Mouse (Mus musculus) myocyte (in vitro differentiated cells): ENCODE data around the gene Pgm3. TPM values are rescaled to one million over a fixed set of nuclear protein-coding genes. Genes with fewer than 3 reads are reported as not detected.

Experiments
- H3K27me3 ChIP-seq: one replicate; pipeline ENCODE4 v1.6.1; 2011; ENCODE audit not compliant: control insufficient read depth, insufficient read depth, insufficient read length
- H3K36me3 ChIP-seq: one replicate; pipeline ENCODE4 v1.6.1; 2011; ENCODE audit not compliant: control insufficient read depth, insufficient read depth
- H3K4me2 ChIP-seq: one replicate; pipeline ENCODE4 v1.6.1; 2011; ENCODE audit warnings: low read depth, control low read depth
- H3K4me3 ChIP-seq: one replicate; pipeline ENCODE4 v1.5.1; 2011; ENCODE audit warnings: mild to moderate bottlenecking, control low read depth, moderate library complexity
- H3K79me2 ChIP-seq: one replicate; pipeline ENCODE4 v1.6.1; 2011; ENCODE audit not compliant: control insufficient read depth, insufficient read depth
- H3ac ChIP-seq: one replicate; pipeline ENCODE4 v1.6.1; 2011; ENCODE audit not compliant: control insufficient read depth, insufficient read length
- CEBPB ChIP-seq: IDR thresholded peaks from 2 replicates; pipeline ENCODE4 v1.6.1; 2011; ENCODE audit warnings: mild to moderate bottlenecking, moderate library complexity; ENCODE audit not compliant: poor library complexity, insufficient read depth, severe bottlenecking
- E2F4 ChIP-seq: IDR thresholded peaks from one replicate; pipeline ENCODE4 v1.6.1; 2011; ENCODE audit warnings: mild to moderate bottlenecking, control low read depth, moderate library complexity; ENCODE audit not compliant: insufficient read depth
- MAX ChIP-seq: IDR thresholded peaks from one replicate; pipeline ENCODE4 v1.6.1; 2011; ENCODE audit warnings: low read depth, mild to moderate bottlenecking, control low read depth
- MYOD1 ChIP-seq, 3 experiments: IDR thresholded peaks; one replicate each; pipeline ENCODE4 v1.6.1; 2011; ENCODE audit warnings: control low read depth in 2 of 3, low read depth in 2 of 3, mild to moderate bottlenecking in 2 of 3, moderate library complexity in 1 of 3; ENCODE audit not compliant: insufficient read length in 2 of 3, control insufficient read depth in 1 of 3
- MYOG ChIP-seq, 3 experiments: IDR thresholded peaks; one replicate each; pipeline ENCODE4 v1.6.1; 2011; ENCODE audit warnings: control low read depth in 2 of 3, low read depth in 2 of 3, mild to moderate bottlenecking in 2 of 3; ENCODE audit not compliant: insufficient read length in 2 of 3, control insufficient read depth in 1 of 3, insufficient read depth in 1 of 3
- POLR2A ChIP-seq: IDR thresholded peaks from one replicate; pipeline ENCODE4 v1.6.1; 2011; ENCODE audit warnings: low read depth, mild to moderate bottlenecking, control low read depth, moderate library complexity; ENCODE audit not compliant: insufficient read length
- POLR2AphosphoS2 ChIP-seq: IDR thresholded peaks from one replicate; pipeline ENCODE4 v1.6.1; 2011; ENCODE audit warnings: low read depth, control low read depth; ENCODE audit not compliant: insufficient read length
- REST ChIP-seq: IDR thresholded peaks from one replicate; pipeline ENCODE4 v1.6.1; 2011; ENCODE audit warnings: mild to moderate bottlenecking, control low read depth, moderate library complexity; ENCODE audit not compliant: insufficient read depth, insufficient read length
- SRF ChIP-seq: IDR thresholded peaks from one replicate; pipeline ENCODE4 v1.6.1; 2011; ENCODE audit warnings: low read depth; ENCODE audit not compliant: control insufficient read depth, insufficient read length
- TCF12 ChIP-seq: IDR thresholded peaks from one replicate; pipeline ENCODE4 v1.6.1; 2011; ENCODE audit warnings: mild to moderate bottlenecking, control low read depth; ENCODE audit not compliant: poor library complexity, insufficient read depth, severe bottlenecking
- TCF3 ChIP-seq: IDR thresholded peaks from one replicate; pipeline ENCODE4 v1.6.1; 2011; ENCODE audit warnings: low read depth, control low read depth; ENCODE audit not compliant: insufficient read length
- USF1 ChIP-seq: IDR thresholded peaks from one replicate; pipeline ENCODE4 v1.6.1; 2011; ENCODE audit warnings: low read depth, mild to moderate bottlenecking, control low read depth, moderate library complexity
- polyA plus RNA-seq: library from polyadenylated mRNA; unstranded; fragments of >200 nt; fragmentation: generic; extraction: Trizol; gene quantifications from one replicate; pipeline ENCODE4 v1.2.1, GENCODE M21; 2012; ENCODE audit warnings: missing spikeins

Pgm3 gene
- polyA plus RNA-seq, 1 experiment: 8.5 TPM

GRCm38 (mm10) chr9:86544559-86544958 is 27.1 kb downstream of the Pgm3 start:
- Histone ChIP-seq H3K4me3 (no peak overlapping the region), H3ac (no peak overlapping the region), H3K4me2 (no peak overlapping the region), H3K36me3 (peaks cover 37% of the 10 kb centered on the region), H3K79me2 (no peaks in the 10 kb centered on the region), H3K27me3 (no peaks in the 10 kb centered on the region)
- no peak for TF ChIP-seq SRF
- no peak for TF ChIP-seq MYOD1 (IDR thresholded peaks at IDR 0.05; ENCODE audit: control insufficient read depth in 1 of 3, insufficient read length in 2 of 3, low read depth in 2 of 3)

GRCm38 (mm10) chr9:86543451-86543850 is 28.2 kb downstream of the Pgm3 start:
- Histone ChIP-seq H3K79me2 (no peaks in the 10 kb centered on the region), H3K4me2 (no peak overlapping the region), H3K36me3 (peaks cover 27% of the 10 kb centered on the region), H3K27me3 (no peaks in the 10 kb centered on the region), H3ac (no peak overlapping the region), H3K4me3 (no peak overlapping the region)
- no peak for TF ChIP-seq E2F4
- TF ChIP-seq POLR2AphosphoS2: no peak
- TF ChIP-seq MAX: no peak
- TF ChIP-seq TCF3: no peak
- TF ChIP-seq MYOG (IDR thresholded peaks at IDR 0.05; ENCODE audit: control insufficient read depth in 1 of 3, insufficient read depth in 1 of 3, insufficient read length in 2 of 3, low read depth in 2 of 3): no peak

- H3ac ChIP-seq: no peak overlapping the region
- H3K27me3 ChIP-seq: no peaks in the 10 kb centered on the region
- H3K4me2 ChIP-seq: no peak overlapping the region
- no peak for TF ChIP-seq TCF3
- TF ChIP-seq POLR2A: no peak
- no peak for TF ChIP-seq USF1
- TF ChIP-seq POLR2AphosphoS2: no peak
- TF ChIP-seq CEBPB: no peak
- TF ChIP-seq SRF: no peak
- no peak for TF ChIP-seq MAX
- no peak for TF ChIP-seq E2F4
- peaks cover 24% of the 10 kb centered on the region for H3K36me3 ChIP-seq
- no peaks in the 10 kb centered on the region for H3K79me2 ChIP-seq
- H3K4me3 ChIP-seq: no peak overlapping the region
These were observed 37.6 kb downstream of the Pgm3 start for GRCm38 (mm10) chr9:86534071-86534470.

- H3ac ChIP-seq: no peak overlapping the region
- peaks cover 36% of the 10 kb centered on the region for H3K36me3 ChIP-seq
- H3K79me2 ChIP-seq: no peaks in the 10 kb centered on the region
- H3K27me3 ChIP-seq: no peaks in the 10 kb centered on the region
- H3K4me3 ChIP-seq: no peak overlapping the region
- TF ChIP-seq MYOD1 (IDR thresholded peaks at IDR 0.05; ENCODE audit: control insufficient read depth in 1 of 3, insufficient read length in 2 of 3, low read depth in 2 of 3) (no peak), CEBPB (no peak), MYOG (IDR thresholded peaks at IDR 0.05; ENCODE audit: control insufficient read depth in 1 of 3, insufficient read depth in 1 of 3, insufficient read length in 2 of 3, low read depth in 2 of 3) (no peak), REST (no peak), E2F4 (no peak), POLR2AphosphoS2 (no peak), TCF3 (no peak), MAX (no peak), USF1 (no peak)
- no peak overlapping the region for H3K4me2 ChIP-seq
These were observed 46.0 kb downstream of the Pgm3 start for GRCm38 (mm10) chr9:86525600-86525999.

GRCm38 (mm10) chr9:86522335-86522734 is 49.3 kb downstream of the Pgm3 start:
- Histone ChIP-seq H3K4me3 (no peak overlapping the region), H3K4me2 (no peak overlapping the region), H3K79me2 (no peaks in the 10 kb centered on the region), H3K27me3 (no peaks in the 10 kb centered on the region), H3K36me3 (peaks cover 47% of the 10 kb centered on the region), H3ac (no peak overlapping the region)
- TF ChIP-seq TCF12 (no peak), TCF3 (no peak), MAX (no peak), SRF (no peak), REST (no peak), POLR2A (no peak), POLR2AphosphoS2 (no peak), USF1 (no peak), MYOD1 (IDR thresholded peaks at IDR 0.05; ENCODE audit: control insufficient read depth in 1 of 3, insufficient read length in 2 of 3, low read depth in 2 of 3) (no peak), MYOG (IDR thresholded peaks at IDR 0.05; ENCODE audit: control insufficient read depth in 1 of 3, insufficient read depth in 1 of 3, insufficient read length in 2 of 3, low read depth in 2 of 3) (no peak), CEBPB (no peak)
